Mouse (Mus musculus): ENCODE measurements around the gene Gprc5c. TPM values are rescaled to one million over a fixed set of nuclear protein-coding genes. Genes with fewer than 3 reads are reported as not detected.
A peak's percentile ranks its signal among the peaks of the same experiment; 100 is the strongest.
"Not testable (repeated sequence)": the region's sequence is repeated elsewhere in the genome, so short reads cannot be mapped to it uniquely, and the experiment has no call there.

The Gprc5c gene
- polyA plus RNA-seq, 1 experiment from 2014 or later, result 4.4 TPM

DNA sequence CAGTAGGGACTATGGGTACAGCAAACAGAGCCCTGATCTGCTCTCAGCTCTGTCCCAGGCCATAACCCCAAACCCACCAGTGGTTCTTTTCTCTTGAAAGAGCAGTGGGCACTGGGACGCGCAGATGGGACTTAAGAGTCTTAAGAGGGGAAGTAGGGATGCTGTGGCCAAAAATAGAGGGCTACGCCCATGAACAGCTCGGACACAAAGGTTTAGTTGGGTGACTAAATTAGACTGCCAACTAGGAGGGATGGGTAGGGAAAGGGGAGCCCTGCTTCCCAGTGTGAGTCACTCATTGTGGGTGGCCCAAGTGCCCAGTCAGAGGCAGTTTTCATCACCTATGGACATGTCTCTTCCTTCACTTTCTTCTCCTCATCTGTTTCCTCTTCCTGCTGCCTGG, 52.3 kb downstream of the Gprc5c start:
- no peak for DNase-seq (ENCODE audit: low spot score)
- WGBS, result 93% methylated on average over 4 of the region's 4 CpGs
- H3K4me3 ChIP-seq (ENCODE audit: low read depth, low read length), result no peak overlapping the region

DNA sequence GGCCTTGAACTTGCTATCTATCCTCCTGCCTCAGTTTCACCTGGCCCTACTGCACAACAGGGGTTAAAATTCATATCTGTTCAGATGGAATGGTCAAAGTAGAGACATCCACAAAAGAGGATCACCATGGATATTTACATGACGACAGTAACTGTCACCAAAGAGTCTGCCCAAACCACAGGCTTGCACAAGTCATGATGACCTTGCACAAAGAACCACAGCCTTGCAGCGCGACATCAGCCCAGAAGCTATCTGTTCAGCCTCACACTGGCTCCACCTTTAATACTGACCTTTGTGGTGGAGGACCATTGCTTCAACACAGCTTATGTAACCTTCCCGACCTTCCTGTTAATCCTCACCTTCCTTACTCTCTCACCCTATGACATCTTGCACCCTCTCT, 56.6 kb downstream of the Gprc5c start:
- Histone ChIP-seq H3K9me3 (replicated peaks; ENCODE audit: control insufficient read depth, low read length) (no peaks in the 10 kb centered on the region), H3K4me1 (ENCODE audit: control insufficient read depth, insufficient read depth, low read length) (no peaks in the 10 kb centered on the region), H3K4me2 (ENCODE audit: low read length) (no peak overlapping the region), H3K4me3 (ENCODE audit: low read depth, low read length) (no peak overlapping the region), H3K27me3 (replicated peaks; ENCODE audit: control insufficient read depth, insufficient read depth, low read length) (no peaks in the 10 kb centered on the region), H3K9ac (ENCODE audit: low read length) (no peak overlapping the region), H3K27ac (ENCODE audit: low read depth, low read length) (no peak overlapping the region), H3K36me3 (ENCODE audit: control insufficient read depth, insufficient read depth, low read length) (no peaks in the 10 kb centered on the region)
- 85% methylated on average over 4 of the region's 4 CpGs for WGBS
- no peak for DNase-seq (ENCODE audit: low spot score)
- no peak for ATAC-seq

More for the DNA sequence above, 52.3 kb downstream of the Gprc5c start:
- no peaks in the 10 kb centered on the region for H3K9me3 ChIP-seq (replicated peaks; ENCODE audit: control insufficient read depth, low read length)
- no peak overlapping the region for H3K4me2 ChIP-seq (ENCODE audit: low read length)
- no peaks in the 10 kb centered on the region for H3K36me3 ChIP-seq (ENCODE audit: control insufficient read depth, insufficient read depth, low read length)
- no peak for ATAC-seq
- no peak overlapping the region for H3K9ac ChIP-seq (ENCODE audit: low read length)
- no peaks in the 10 kb centered on the region for H3K4me1 ChIP-seq (ENCODE audit: control insufficient read depth, insufficient read depth, low read length)
- no peak overlapping the region for H3K27ac ChIP-seq (ENCODE audit: low read depth, low read length)
- H3K27me3 ChIP-seq (replicated peaks; ENCODE audit: control insufficient read depth, insufficient read depth, low read length), result no peaks in the 10 kb centered on the region

DNA sequence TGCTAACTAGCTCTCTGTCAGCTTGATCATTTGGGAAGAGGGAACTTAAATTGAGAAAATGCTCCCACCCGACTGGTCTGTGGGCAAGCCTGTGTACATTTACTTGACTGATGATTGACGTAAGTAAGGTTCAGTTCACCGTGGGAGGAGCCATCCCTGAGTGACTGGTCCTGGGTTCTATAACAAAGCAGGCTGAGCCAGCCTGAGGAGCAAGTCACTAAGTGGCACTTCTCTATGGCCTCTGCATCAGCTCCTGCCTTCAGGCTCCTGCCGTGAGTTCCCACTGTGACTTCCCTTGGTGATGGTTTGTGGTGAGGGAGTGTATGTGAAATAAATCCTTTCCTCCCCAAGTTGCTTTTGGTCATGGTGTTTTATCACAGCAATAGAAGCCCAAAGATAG, 57.1 kb downstream of the Gprc5c start:
- WGBS, result 54% methylated on average over 4 of the region's 4 CpGs
- Histone ChIP-seq H3K4me1 (ENCODE audit: control insufficient read depth, insufficient read depth, low read length) (no peaks in the 10 kb centered on the region), H3K9ac (ENCODE audit: low read length) (no peak overlapping the region), H3K27ac (ENCODE audit: low read depth, low read length) (no peak overlapping the region), H3K36me3 (ENCODE audit: control insufficient read depth, insufficient read depth, low read length) (no peaks in the 10 kb centered on the region), H3K4me2 (ENCODE audit: low read length) (no peak overlapping the region), H3K9me3 (replicated peaks; ENCODE audit: control insufficient read depth, low read length) (no peaks in the 10 kb centered on the region), H3K4me3 (ENCODE audit: low read depth, low read length) (no peak overlapping the region), H3K27me3 (replicated peaks; ENCODE audit: control insufficient read depth, insufficient read depth, low read length) (no peaks in the 10 kb centered on the region)
- DNase-seq (ENCODE audit: low spot score), result no peak
- no peak for ATAC-seq

DNA sequence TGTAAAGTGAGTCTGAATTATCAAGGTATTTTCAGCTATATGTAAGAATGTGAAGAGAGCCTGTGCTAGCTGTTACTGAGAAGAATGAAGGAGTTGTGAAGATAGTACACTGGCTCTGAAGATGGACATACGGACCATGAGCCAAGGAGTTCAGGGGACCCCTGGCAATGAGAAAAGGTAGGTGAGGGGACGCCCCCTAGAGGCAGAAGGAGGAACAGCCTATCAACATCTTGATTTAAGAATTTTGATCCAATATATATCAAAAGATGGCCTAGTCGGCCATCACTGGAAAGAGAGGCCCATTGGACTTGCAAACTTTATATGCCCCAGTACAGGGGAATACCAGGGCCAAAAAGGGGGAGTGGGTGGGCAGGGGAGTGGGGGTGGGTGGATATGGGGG, 58.6 kb downstream of the Gprc5c start:
- not testable (repeated sequence) for H3K27me3 ChIP-seq (replicated peaks; ENCODE audit: control insufficient read depth, insufficient read depth, low read length); H3K36me3 ChIP-seq (ENCODE audit: control insufficient read depth, insufficient read depth, low read length); H3K4me2 ChIP-seq (ENCODE audit: low read length); H3K9me3 ChIP-seq (replicated peaks; ENCODE audit: control insufficient read depth, low read length); H3K9ac ChIP-seq (ENCODE audit: low read length); ATAC-seq; DNase-seq (ENCODE audit: low spot score); H3K4me3 ChIP-seq (ENCODE audit: low read depth, low read length); H3K27ac ChIP-seq (ENCODE audit: low read depth, low read length); H3K4me1 ChIP-seq (ENCODE audit: control insufficient read depth, insufficient read depth, low read length)
- 35% methylated on average over 3 of the region's 3 CpGs for WGBS

DNA sequence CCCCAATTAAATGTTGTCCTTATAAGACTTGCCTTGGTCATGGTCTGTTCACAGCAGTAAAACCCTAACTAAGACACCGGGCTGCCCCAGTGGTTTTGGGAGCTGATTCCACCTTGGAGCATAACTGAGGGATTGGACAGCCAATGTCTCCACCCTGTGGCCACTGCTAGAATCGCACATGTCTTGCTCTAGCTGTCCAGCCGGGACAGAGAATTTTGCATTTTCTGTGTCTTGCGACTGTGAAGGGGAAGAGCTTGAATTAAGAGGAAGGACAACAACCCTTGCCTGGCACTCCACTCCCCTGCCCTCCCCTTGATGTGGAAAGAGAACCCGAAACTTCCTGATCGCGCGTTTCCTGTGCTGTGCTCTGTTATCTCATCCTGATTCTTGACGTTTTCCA, 61.9 kb downstream of the Gprc5c start:
- H3K4me3 ChIP-seq (ENCODE audit: low read depth, low read length), result no peak overlapping the region
- no peaks in the 10 kb centered on the region for H3K4me1 ChIP-seq (ENCODE audit: control insufficient read depth, insufficient read depth, low read length)
- ATAC-seq, result peak; percentile 44; the same call in 1 of the 2 replicates
- no peaks in the 10 kb centered on the region for H3K9me3 ChIP-seq (replicated peaks; ENCODE audit: control insufficient read depth, low read length)
- H3K9ac ChIP-seq (ENCODE audit: low read length), result no peak overlapping the region
- peak; percentile 87 for DNase-seq (ENCODE audit: low spot score)
- 27% methylated on average over 9 of the region's 9 CpGs for WGBS
- H3K36me3 ChIP-seq (ENCODE audit: control insufficient read depth, insufficient read depth, low read length), result no peaks in the 10 kb centered on the region
- no peak overlapping the region for H3K4me2 ChIP-seq (ENCODE audit: low read length)
- no peaks in the 10 kb centered on the region for H3K27me3 ChIP-seq (replicated peaks; ENCODE audit: control insufficient read depth, insufficient read depth, low read length)
- no peak overlapping the region for H3K27ac ChIP-seq (ENCODE audit: low read depth, low read length)

DNA sequence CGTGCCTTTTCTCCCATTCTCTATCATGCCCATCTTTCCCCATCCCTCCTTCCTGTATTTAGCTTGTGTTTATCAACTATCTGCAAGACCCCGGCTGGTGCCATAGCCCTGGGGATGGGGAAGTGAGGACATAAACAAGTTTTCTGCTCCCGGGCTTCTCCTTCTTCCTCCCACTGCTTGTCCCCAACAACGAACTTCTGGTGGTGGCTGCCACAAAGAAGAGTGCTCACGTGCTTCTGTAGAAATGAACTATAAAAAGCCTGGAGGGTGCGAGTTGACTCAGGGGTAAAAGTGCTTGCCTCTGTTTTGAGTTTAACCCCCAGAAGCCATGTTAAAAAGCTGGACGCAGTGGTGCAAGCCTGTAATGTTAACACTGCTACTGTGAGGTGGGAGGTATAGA, 64.0 kb downstream of the Gprc5c start:
- no peaks in the 10 kb centered on the region for H3K27me3 ChIP-seq (replicated peaks; ENCODE audit: control insufficient read depth, insufficient read depth, low read length)
- H3K4me3 ChIP-seq (ENCODE audit: low read depth, low read length), result no peak overlapping the region
- no peak overlapping the region for H3K27ac ChIP-seq (ENCODE audit: low read depth, low read length)
- no peak overlapping the region for H3K4me2 ChIP-seq (ENCODE audit: low read length)
- H3K36me3 ChIP-seq (ENCODE audit: control insufficient read depth, insufficient read depth, low read length), result no peaks in the 10 kb centered on the region
- H3K9ac ChIP-seq (ENCODE audit: low read length), result no peak overlapping the region
- 58% methylated on average over 7 of the region's 7 CpGs for WGBS
- ATAC-seq (no peak), DNase-seq (ENCODE audit: low spot score) (no peak)
- no peaks in the 10 kb centered on the region for H3K4me1 ChIP-seq (ENCODE audit: control insufficient read depth, insufficient read depth, low read length)
- H3K9me3 ChIP-seq (replicated peaks; ENCODE audit: control insufficient read depth, low read length), result no peaks in the 10 kb centered on the region

DNA sequence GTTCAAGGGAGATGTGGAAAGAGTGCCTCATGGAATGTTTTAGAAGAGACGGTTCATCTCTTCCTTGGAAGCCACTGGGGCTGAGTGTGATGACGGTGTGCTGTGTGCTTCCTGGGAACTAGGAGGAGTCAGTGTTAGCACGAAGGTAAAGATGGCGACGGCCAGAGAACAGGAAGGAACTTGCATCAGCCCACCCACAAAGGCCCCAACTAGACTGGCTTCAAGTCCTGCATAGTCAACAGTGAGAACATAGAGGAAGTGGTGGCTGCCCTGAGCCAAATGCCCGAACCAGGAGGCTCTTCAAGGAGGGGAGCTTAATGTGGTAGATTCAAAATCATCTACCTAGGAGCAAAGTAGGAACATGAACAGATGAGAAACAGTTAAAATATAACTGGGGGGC, 66.2 kb downstream of the Gprc5c start:
- H3K4me2 ChIP-seq (ENCODE audit: low read length), result no peak overlapping the region
- no peak overlapping the region for H3K27ac ChIP-seq (ENCODE audit: low read depth, low read length)
- no peaks in the 10 kb centered on the region for H3K36me3 ChIP-seq (ENCODE audit: control insufficient read depth, insufficient read depth, low read length)
- DNase-seq (ENCODE audit: low spot score), result no peak
- H3K9me3 ChIP-seq (replicated peaks; ENCODE audit: control insufficient read depth, low read length), result no peaks in the 10 kb centered on the region
- H3K27me3 ChIP-seq (replicated peaks; ENCODE audit: control insufficient read depth, insufficient read depth, low read length), result no peaks in the 10 kb centered on the region
- H3K9ac ChIP-seq (ENCODE audit: low read length), result no peak overlapping the region
- H3K4me1 ChIP-seq (ENCODE audit: control insufficient read depth, insufficient read depth, low read length), result no peaks in the 10 kb centered on the region
- H3K4me3 ChIP-seq (ENCODE audit: low read depth, low read length), result no peak overlapping the region
- ATAC-seq, result no peak
- WGBS, result 85% methylated on average over 6 of the region's 6 CpGs

Other genes with a start within 250 kb of the Gprc5c start
- 739 and 915 TPM in 2 replicates for gene Rpl38, start 182.6 kb upstream of the Gprc5c start, polyA plus RNA-seq (2014; fragmentation: Nextera tagmentation; extraction: Ambion mirVana)
- gene Ttyh2, start 175.7 kb upstream of the Gprc5c start, polyA plus RNA-seq (2014; fragmentation: Nextera tagmentation; extraction: Ambion mirVana), result 24.0 and 25.2 TPM in 2 replicates
- 2.1 and 3.0 TPM in 2 replicates for gene Dnaic2, start 123.7 kb upstream of the Gprc5c start, polyA plus RNA-seq (2014; fragmentation: Nextera tagmentation; extraction: Ambion mirVana)
- gene Kif19a, start 85.8 kb upstream of the Gprc5c start, polyA plus RNA-seq (2014; fragmentation: Nextera tagmentation; extraction: Ambion mirVana), result 0.23 and 0.34 TPM in 2 replicates
- gene Btbd17, start 55.2 kb upstream of the Gprc5c start, polyA plus RNA-seq (2014; fragmentation: Nextera tagmentation; extraction: Ambion mirVana), result 22.1 and 24.7 TPM in 2 replicates
- gene Gpr142, start 52.2 kb upstream of the Gprc5c start, polyA plus RNA-seq (2014; fragmentation: Nextera tagmentation; extraction: Ambion mirVana), result not detected in 2 replicates
- 0.73 and 1.0 TPM in 2 replicates for gene Cd300a, start 38.9 kb downstream of the Gprc5c start, polyA plus RNA-seq (2014; fragmentation: Nextera tagmentation; extraction: Ambion mirVana)
- 0.07 TPM in 1 of 2 replicates, not detected in the other for gene Cd300lb, start 83.2 kb downstream of the Gprc5c start, polyA plus RNA-seq (2014; fragmentation: Nextera tagmentation; extraction: Ambion mirVana)
- not detected in 2 replicates for gene Cd300c, start 118.0 kb downstream of the Gprc5c start, polyA plus RNA-seq (2014; fragmentation: Nextera tagmentation; extraction: Ambion mirVana)
- gene Cd300ld, start 138.8 kb downstream of the Gprc5c start, polyA plus RNA-seq (2014; fragmentation: Nextera tagmentation; extraction: Ambion mirVana), result not detected in 2 replicates
- 1.1 and 2.0 TPM in 2 replicates for gene Cd300c2, start 150.7 kb downstream of the Gprc5c start, polyA plus RNA-seq (2014; fragmentation: Nextera tagmentation; extraction: Ambion mirVana)
- gene Cd300ld2, start 165.0 kb downstream of the Gprc5c start, polyA plus RNA-seq (2014; fragmentation: Nextera tagmentation; extraction: Ambion mirVana), result not detected in 2 replicates
- not detected in 2 replicates for gene Cd300ld4, start 175.9 kb downstream of the Gprc5c start, polyA plus RNA-seq (2014; fragmentation: Nextera tagmentation; extraction: Ambion mirVana)
- not detected in 2 replicates for gene Cd300ld5, start 186.6 kb downstream of the Gprc5c start, polyA plus RNA-seq (2014; fragmentation: Nextera tagmentation; extraction: Ambion mirVana)
- gene Cd300ld3, start 197.3 kb downstream of the Gprc5c start, polyA plus RNA-seq (2014; fragmentation: Nextera tagmentation; extraction: Ambion mirVana), result not detected in 2 replicates
- gene Cd300e, start 211.0 kb downstream of the Gprc5c start, polyA plus RNA-seq (2014; fragmentation: Nextera tagmentation; extraction: Ambion mirVana), result not detected in 2 replicates
- 0.45 and 0.57 TPM in 2 replicates for gene Rab37, start 240.3 kb downstream of the Gprc5c start, polyA plus RNA-seq (2014; fragmentation: Nextera tagmentation; extraction: Ambion mirVana)